Mouse (Mus musculus) hindbrain, embryonic 14.5 days (tissue): ENCODE data around the gene Olfr666. TPM values are rescaled to one million over a fixed set of nuclear protein-coding genes. Genes with fewer than 3 reads are reported as not detected.
"Not testable (repeated sequence)": the region's sequence is repeated elsewhere in the genome, so short reads cannot be mapped to it uniquely, and the experiment has no call there.

Experiments used
- ATAC-seq: fragments of 200-750 bp; cut with Nextera tagmentation; 2 replicates; pipeline ENCODE4 v1.8.0; 2017; ENCODE audit warnings: moderate number of reproducible peaks, mild to moderate bottlenecking, moderate TSS enrichment, moderate library complexity; ENCODE audit not compliant: low FRiP score
- DNase-seq: peaks from one replicate; pipeline ENCODE4 v3.0.0-alpha.2; 2015; ENCODE audit warnings: low spot score
- H3K27ac ChIP-seq: fragments of 300-500 bp; sonication (generic); 2 replicates; pipeline ENCODE4 v1.5.1; 2014; ENCODE audit warnings: mild to moderate bottlenecking, moderate library complexity
- H3K27me3 ChIP-seq: fragments of 300-500 bp; sonication (generic); 2 replicates; pipeline ENCODE4 v1.6.1; 2014; ENCODE audit warnings: mild to moderate bottlenecking, low read length, mixed read lengths; ENCODE audit not compliant: control insufficient read depth, insufficient read depth
- H3K36me3 ChIP-seq: fragments of 300-500 bp; sonication (generic); replicated peaks from 2 replicates; pipeline ENCODE4 v1.6.1; 2014; ENCODE audit not compliant: control insufficient read depth, insufficient read depth
- H3K4me1 ChIP-seq: fragments of 300-500 bp; sonication (generic); replicated peaks from 2 replicates; pipeline ENCODE4 v1.6.1; 2014; ENCODE audit warnings: antibody characterized with exemption, low read length, mixed read lengths; ENCODE audit not compliant: control insufficient read depth, insufficient read depth
- H3K4me2 ChIP-seq: fragments of 300-500 bp; sonication (generic); replicated peaks from 2 replicates; pipeline ENCODE4 v1.6.1; 2014; ENCODE audit warnings: mild to moderate bottlenecking, moderate library complexity
- H3K4me3 ChIP-seq: fragments of 300-500 bp; sonication (generic); replicated peaks from 2 replicates; pipeline ENCODE4 v1.5.1; 2014; ENCODE audit warnings: mild to moderate bottlenecking, low read length
- H3K9ac ChIP-seq: fragments of 300-500 bp; sonication (generic); 2 replicates; pipeline ENCODE4 v1.6.1; 2014
- H3K9me3 ChIP-seq: fragments of 300-500 bp; sonication (generic); 2 replicates; pipeline ENCODE4 v1.6.1; 2016; ENCODE audit warnings: low read length; ENCODE audit not compliant: control insufficient read depth
- WGBS: fragments of 180-500 bp; shearing (Covaris S2); extraction: QIAGEN DNeasy Blood & Tissue Kit; methylation state at CpG from one replicate; pipeline ENCODE4 v1.1.7; 2014; 5-methylcytosine and 5-hydroxymethylcytosine counted together
- polyA plus RNA-seq: library from polyadenylated mRNA; unstranded; fragments of >200 nt; fragmentation: Nextera tagmentation; extraction: Ambion mirVana; gene quantifications from 2 replicates; pipeline ENCODE4 v1.2.1, GENCODE M21; 2014

Gene Olfr666
- polyA plus RNA-seq: not detected in 2 replicates

DNA sequence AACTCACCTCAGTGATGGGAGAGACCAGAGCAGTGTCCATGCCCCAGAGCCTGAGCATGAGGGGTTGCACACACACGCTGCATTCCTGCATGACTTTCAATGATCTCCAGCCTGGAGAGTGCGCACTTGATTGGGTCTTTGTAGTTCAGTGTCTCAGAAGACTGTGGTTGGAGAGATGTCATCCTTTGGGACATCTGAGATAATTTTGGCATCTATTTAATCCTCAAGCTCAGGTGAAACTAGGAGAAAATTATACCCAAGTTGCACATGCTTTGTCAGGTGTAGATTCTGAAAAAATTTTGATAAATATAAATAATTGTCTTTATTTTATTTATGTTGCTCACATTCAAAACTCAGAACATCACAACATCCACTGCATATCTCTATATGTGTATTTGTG lies at the start of gene Olfr666:
Gene Olfr666, minus strand, starts transcription at position 101 of the 400 bp plus-strand sequence.
- DNase-seq (no peak), ATAC-seq (no peak)
- Histone ChIP-seq H3K4me1 (no peaks in the 10 kb centered on the region), H3K27ac (no peak within 1 kb of the TSS), H3K9ac (no peak within 1 kb of the TSS), H3K4me3 (no peak within 1 kb of the TSS), H3K36me3 (no peaks in the 10 kb centered on the region), H3K9me3 (no peaks in the 10 kb centered on the region), H3K27me3 (no peaks in the 10 kb centered on the region), H3K4me2 (no peak within 1 kb of the TSS)
- WGBS: 87% methylated on average over 2 of the region's 2 CpGs

GRCm38 (mm10) chr7:104933940-104934339 lies 38.2 kb upstream of the Olfr666 start, which contains the start of gene Olfr669:
Gene Olfr669 (plus strand): TSS chr7:104934240.
- ATAC-seq: no peak
- no peaks in the 10 kb centered on the region for H3K36me3 ChIP-seq
- no peak within 1 kb of the TSS for H3K4me2 ChIP-seq
- no peaks in the 10 kb centered on the region for H3K4me1 ChIP-seq
- no peak within 1 kb of the TSS for H3K4me3 ChIP-seq
- DNase-seq: no peak
- H3K9me3 ChIP-seq: no peaks in the 10 kb centered on the region
- 92% methylated on average over 1 of the region's 1 CpGs for WGBS
- H3K9ac ChIP-seq: no peak within 1 kb of the TSS
- H3K27ac ChIP-seq: no peak within 1 kb of the TSS
- no peaks in the 10 kb centered on the region for H3K27me3 ChIP-seq

DNA sequence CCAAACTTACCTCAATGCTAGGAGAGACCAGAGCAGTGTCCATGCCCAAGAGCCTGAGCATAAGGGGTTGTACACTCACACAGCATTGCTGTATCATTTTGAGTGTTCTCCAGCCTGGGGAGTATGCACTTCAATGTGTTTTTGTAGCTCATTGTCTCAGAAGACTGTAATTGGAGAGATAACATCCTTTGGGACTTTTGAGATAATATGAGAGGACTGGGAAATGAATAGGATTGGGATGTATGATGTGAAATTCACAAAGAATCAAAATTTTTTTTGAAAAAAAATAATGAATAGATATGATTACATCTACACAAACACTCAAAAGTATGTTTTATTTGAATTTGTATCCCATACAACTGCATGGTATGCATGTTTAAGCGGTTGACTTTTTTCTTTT lies 32.2 kb upstream of the Olfr666 start, which contains the start of gene Olfr668:
Gene Olfr668, minus strand, starts transcription at position 101 of the 400 bp plus-strand sequence.
- no peak for DNase-seq
- H3K27ac ChIP-seq: no peak within 1 kb of the TSS
- H3K4me2 ChIP-seq: no peak within 1 kb of the TSS
- 79% methylated on average over 1 of the region's 1 CpGs for WGBS
- H3K9me3 ChIP-seq: no peaks in the 10 kb centered on the region
- no peak within 1 kb of the TSS for H3K4me3 ChIP-seq
- H3K4me1 ChIP-seq: no peaks in the 10 kb centered on the region
- H3K36me3 ChIP-seq: no peaks in the 10 kb centered on the region
- H3K9ac ChIP-seq: no peak within 1 kb of the TSS
- no peaks in the 10 kb centered on the region for H3K27me3 ChIP-seq
- ATAC-seq: no peak

- no peak within 1 kb of the TSS for H3K4me3 ChIP-seq
- DNase-seq (no peak), ATAC-seq (no peak)
- no peak within 1 kb of the TSS for H3K27ac ChIP-seq
- WGBS: 88% methylated on average over 1 of the region's 1 CpGs
- H3K36me3 ChIP-seq: no peaks in the 10 kb centered on the region
- no peaks in the 10 kb centered on the region for H3K27me3 ChIP-seq
- no peaks in the 10 kb centered on the region for H3K9me3 ChIP-seq
- H3K9ac ChIP-seq: no peak within 1 kb of the TSS
- no peak within 1 kb of the TSS for H3K4me2 ChIP-seq
- no peaks in the 10 kb centered on the region for H3K4me1 ChIP-seq
Measured at GRCm38 (mm10) chr7:104921382-104921781, 25.6 kb upstream of the Olfr666 start, which contains the start of gene Olfr667. Gene Olfr667 (minus strand): TSS chr7:104921482.

GRCm38 (mm10) chr7:104877731-104878130 lies 18.0 kb downstream of the Olfr666 start, which contains the start of gene Olfr665:
Gene Olfr665 (plus strand): TSS chr7:104878031.
- 52% methylated on average over 1 of the region's 1 CpGs for WGBS
- H3K9me3 ChIP-seq: no peaks in the 10 kb centered on the region
- ATAC-seq (no peak), DNase-seq (no peak)
- H3K27me3 ChIP-seq: no peaks in the 10 kb centered on the region
- no peak within 1 kb of the TSS for H3K27ac ChIP-seq
- H3K4me2 ChIP-seq: no peak within 1 kb of the TSS
- no peaks in the 10 kb centered on the region for H3K4me1 ChIP-seq
- no peaks in the 10 kb centered on the region for H3K36me3 ChIP-seq
- H3K4me3 ChIP-seq: no peak within 1 kb of the TSS
- no peak within 1 kb of the TSS for H3K9ac ChIP-seq

- H3K36me3 ChIP-seq: no peaks in the 10 kb centered on the region
- no peak overlapping the region for H3K9ac ChIP-seq
- ATAC-seq (no peak), DNase-seq (no peak)
- H3K4me2 ChIP-seq: no peak overlapping the region
- H3K9me3 ChIP-seq: no peaks in the 10 kb centered on the region
- no peaks in the 10 kb centered on the region for H3K4me1 ChIP-seq
- no peak overlapping the region for H3K27ac ChIP-seq
- H3K4me3 ChIP-seq: no peak overlapping the region
- 78% methylated on average over 3 of the region's 3 CpGs for WGBS
- H3K27me3 ChIP-seq: no peaks in the 10 kb centered on the region
Measured at GRCm38 (mm10) chr7:104861381-104861780, 34.4 kb downstream of the Olfr666 start.

DNA sequence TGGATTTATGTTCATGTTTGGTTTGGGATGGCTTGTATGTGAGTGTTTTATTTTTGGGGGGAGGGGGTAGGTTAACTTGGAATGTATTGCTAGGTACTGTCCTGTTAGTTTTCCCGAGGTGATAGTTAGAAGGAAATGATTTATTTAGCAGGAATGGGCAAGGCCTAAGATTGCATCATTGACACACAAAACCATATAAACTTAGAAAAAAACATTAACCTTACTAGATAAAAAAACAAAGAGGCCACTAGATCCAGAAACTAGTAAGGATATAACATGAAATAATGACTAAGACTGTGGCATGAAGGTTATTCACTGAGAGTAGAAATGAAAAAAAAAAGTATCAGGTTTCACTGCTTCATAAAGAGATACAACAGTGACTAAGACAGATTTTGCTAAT lies 38.1 kb downstream of the Olfr666 start:
- no peak for DNase-seq
- H3K4me2 ChIP-seq: no peak overlapping the region
- no peak overlapping the region for H3K9ac ChIP-seq
- no peaks in the 10 kb centered on the region for H3K36me3 ChIP-seq
- no peaks in the 10 kb centered on the region for H3K4me1 ChIP-seq
- no peaks in the 10 kb centered on the region for H3K27me3 ChIP-seq
- 88% methylated on average over 1 of the region's 1 CpGs for WGBS
- no peaks in the 10 kb centered on the region for H3K9me3 ChIP-seq
- H3K27ac ChIP-seq: no peak overlapping the region
- H3K4me3 ChIP-seq: no peak overlapping the region
- no peak for ATAC-seq

DNA sequence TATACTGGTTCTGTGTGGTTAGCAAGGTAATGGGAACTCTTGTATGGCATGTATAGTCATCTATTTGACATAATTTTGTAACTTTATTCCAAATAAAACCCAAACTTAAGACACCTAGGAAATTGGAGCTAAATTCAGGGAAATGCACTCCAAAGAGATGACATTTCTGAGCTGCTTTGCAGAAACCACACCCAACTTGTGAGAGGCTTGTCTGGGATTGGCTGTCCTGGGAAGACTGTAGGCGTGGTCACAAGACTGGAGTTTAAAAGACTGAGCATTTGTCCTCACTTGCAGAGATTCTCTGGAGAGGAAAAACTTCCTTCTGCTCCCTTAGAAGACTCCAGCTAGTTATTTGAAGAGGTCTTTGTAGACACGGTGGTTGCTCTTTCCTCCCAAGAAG lies 39.0 kb downstream of the Olfr666 start, which contains the start of gene Usp17la:
Gene Usp17la, plus strand, starts transcription at position 301 of the 400 bp plus-strand sequence.
- not testable (repeated sequence) for H3K4me3 ChIP-seq, H3K9me3 ChIP-seq, H3K4me2 ChIP-seq, H3K4me1 ChIP-seq, H3K27me3 ChIP-seq, DNase-seq, H3K36me3 ChIP-seq, H3K27ac ChIP-seq, ATAC-seq, H3K9ac ChIP-seq
- 81% methylated on average over 2 of the region's 2 CpGs for WGBS

DNA sequence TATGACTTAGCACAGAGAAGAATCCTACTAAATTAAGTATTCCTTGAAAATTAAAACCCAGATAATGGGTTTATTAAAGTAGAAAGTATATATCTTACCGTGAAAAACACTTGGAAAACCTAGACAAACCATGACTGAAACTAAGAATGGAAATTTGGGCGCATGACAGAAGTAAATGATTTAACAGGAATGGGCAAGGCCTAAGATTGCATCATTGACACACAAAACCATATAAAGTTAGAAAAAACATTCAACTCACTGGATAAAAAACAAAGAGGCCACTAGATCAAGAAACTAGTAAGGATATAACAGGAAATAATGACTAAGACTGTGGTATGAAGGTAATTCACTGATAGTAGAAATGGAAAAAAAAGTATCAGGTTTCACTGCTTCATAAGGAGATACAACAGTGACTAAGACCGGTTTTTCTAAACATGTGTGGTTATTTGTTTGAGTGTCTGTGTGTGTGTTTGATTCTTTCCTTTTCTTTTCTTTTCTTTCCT lies 40.5 kb downstream of the Olfr666 start:
- Histone ChIP-seq H3K9me3 (no peaks in the 10 kb centered on the region), H3K4me3 (no peak overlapping the region), H3K27me3 (no peaks in the 10 kb centered on the region), H3K4me1 (no peaks in the 10 kb centered on the region), H3K27ac (no peak overlapping the region), H3K4me2 (no peak overlapping the region), H3K36me3 (no peaks in the 10 kb centered on the region), H3K9ac (no peak overlapping the region)
- 87% methylated on average over 3 of the region's 3 CpGs for WGBS
- DNase-seq: no peak
- no peak for ATAC-seq

DNA sequence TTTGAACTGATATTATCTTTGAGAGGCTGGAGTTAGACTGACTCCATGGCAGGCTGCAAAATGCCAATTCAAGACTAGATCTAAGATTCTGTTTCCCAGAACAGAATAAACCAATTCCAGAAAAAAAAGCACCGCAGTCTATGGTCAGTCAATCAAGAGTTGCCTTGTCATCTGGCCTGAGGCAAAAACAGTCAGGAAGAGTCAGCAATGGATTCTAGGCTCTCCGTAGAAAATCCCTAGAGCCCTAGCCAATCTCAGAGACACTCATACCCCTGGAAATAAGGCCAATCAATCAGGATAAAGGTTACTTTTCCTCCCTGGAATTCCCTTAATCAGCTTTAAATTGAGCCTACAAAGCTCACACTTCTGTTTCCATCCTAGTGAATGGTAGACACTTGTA lies 44.2 kb downstream of the Olfr666 start:
- 79% methylated on average over 2 of the region's 2 CpGs for WGBS
- DNase-seq: not testable (repeated sequence)

More for the DNA sequence above, 44.2 kb downstream of the Olfr666 start:
- H3K9me3 ChIP-seq, H3K27ac ChIP-seq, ATAC-seq, H3K9ac ChIP-seq, H3K27me3 ChIP-seq, H3K36me3 ChIP-seq, H3K4me1 ChIP-seq, H3K4me3 ChIP-seq, H3K4me2 ChIP-seq: not testable (repeated sequence)
